Mouse (Mus musculus) right cerebral cortex, adult 18-20 months (tissue): Measurements from ENCODE around the gene Mbtps2.

Experiments
- DNase-seq: peaks from one replicate; pipeline ENCODE4 v3.0.0; 2022; ENCODE audit warnings: mixed read lengths

The Mbtps2 gene

DNA sequence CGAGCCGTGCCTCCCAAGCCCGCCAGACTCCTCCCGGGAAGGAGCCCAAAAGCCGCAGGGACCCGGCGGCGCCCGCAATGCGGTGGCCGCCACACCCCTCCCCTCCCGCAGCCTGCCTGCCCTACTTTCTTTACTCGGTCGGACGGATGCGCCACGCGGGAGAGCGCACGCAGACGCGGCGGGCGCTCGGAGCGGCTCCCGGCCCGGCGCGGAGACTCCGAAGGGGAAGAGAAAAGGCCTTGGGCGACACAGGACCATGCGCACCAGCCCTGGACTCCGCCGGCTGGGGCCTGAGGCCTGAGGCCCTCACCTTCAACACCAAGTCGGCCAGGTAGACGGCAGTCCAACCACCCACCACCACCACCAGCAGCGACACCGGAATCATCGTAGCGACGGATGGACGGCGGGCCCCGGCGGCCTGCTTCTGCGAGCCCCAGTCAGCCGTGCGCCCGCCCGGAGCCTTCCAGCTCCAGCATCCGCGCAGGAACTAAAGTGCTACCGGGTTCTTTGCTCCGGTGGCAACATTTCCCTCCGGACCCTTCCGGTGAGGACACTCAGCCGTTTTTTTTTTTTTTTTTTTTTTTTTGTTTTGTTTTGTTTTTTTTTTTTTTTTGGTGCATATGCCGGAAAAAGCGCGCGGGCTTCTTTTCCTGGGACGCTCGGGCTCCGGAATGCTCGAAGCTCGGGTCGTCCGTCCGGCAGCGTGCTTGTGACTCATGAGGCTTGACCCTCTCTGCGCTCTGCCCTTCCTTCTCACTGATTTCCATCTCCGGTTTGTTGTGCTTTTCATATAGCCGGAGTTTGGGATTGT lies at the start of gene Mbtps2:
Mbtps2 (minus strand) TSS at position 530 of the 811 bp plus-strand sequence.
- peak; percentile 43 for DNase-seq

DNA sequence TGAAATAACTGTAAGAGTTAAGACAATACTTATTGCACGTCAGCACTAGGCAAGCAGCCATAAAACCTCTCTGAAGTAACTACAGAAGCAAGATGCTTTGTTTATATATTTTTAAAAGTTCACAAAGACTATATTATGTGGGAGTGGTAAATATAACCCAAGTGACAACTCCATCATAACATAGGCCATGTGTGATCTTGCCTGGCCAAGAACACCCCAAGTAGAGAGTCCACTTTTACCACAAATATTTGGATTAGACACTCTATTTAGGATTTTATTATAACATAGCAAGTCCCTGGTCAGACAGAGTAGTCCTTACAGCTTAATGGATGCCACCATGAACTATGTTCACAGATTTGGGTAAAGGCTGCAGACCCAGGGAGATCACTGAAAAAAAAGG lies 47.9 kb upstream of the Mbtps2 start:
- no peak for DNase-seq

DNA sequence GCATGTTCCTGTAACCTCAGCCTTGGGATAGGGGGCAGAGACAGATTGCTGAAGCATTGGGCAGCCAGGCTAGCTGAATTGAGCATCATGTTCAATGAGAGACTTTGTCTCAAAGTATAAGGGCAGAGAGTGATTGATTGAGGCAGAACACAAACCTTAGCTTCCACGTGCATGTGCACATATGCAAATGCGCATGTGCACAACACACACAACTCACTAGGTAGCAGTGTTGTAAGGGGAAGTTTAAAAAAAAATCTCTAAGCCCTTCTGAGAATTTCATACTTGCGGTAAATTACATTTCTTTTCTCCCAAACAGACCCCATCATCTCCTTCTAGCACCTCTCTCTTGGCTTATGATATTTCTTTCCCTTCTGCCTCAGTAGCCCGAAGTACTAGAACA lies 46.2 kb upstream of the Mbtps2 start:
- no peak for DNase-seq

DNA sequence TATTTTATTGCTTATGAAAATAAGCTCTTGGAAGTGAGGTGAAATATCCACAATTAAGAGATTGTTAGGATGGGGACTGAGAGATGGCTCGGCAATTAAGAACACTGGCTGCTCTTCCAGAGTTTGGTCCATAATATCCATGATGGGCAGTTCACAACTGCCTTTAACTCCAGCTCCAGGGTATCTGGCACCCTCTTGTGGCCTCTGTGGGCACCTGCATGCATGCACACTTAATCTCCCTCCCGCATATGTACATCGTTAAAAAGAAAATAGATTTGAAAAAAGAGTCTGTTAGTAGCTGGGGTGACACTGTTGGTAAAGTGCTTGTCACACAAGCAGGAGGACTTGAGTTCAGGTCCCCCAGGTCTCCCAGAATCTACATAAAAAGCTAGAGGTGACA lies 45.8 kb upstream of the Mbtps2 start:
- DNase-seq: peak; percentile 37

DNA sequence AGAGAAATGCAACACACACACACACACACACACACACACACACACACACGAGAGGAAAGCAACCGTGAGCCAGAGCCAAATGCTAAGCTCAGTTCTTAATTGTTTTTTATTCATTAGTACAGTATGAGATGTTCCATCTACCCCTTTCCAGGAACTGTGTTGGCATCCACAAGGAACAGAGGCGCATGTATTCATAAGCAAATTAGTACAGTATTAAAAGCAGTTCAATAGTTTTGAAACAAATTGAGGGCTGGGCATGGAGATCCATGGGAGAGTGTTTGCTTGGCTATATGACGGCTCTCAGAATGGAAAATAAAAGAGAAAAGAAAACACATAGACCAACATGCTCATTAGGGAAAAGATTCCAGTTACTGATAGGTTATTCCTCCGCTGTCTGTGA lies 44.3 kb upstream of the Mbtps2 start:
- DNase-seq: no peak

DNA sequence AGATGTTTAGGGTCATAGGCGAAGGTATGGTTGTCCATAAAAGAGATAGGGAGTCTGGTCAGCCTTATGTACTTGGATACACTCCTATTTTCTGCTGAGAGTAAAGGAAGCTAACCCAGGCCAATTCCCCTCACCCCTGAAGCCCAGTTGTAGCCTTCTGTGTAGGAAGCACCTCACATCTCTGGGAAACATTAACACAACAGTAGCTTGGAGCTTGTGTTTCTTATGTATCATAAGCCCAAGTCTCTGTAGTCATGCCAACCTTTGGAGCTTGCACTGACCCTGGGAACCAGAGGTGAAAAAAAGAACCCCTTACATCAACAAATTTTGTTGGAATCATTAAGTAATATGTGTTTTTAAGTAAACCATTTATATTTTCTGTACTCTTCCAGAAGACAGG lies 38.7 kb upstream of the Mbtps2 start:
- DNase-seq: no peak

DNA sequence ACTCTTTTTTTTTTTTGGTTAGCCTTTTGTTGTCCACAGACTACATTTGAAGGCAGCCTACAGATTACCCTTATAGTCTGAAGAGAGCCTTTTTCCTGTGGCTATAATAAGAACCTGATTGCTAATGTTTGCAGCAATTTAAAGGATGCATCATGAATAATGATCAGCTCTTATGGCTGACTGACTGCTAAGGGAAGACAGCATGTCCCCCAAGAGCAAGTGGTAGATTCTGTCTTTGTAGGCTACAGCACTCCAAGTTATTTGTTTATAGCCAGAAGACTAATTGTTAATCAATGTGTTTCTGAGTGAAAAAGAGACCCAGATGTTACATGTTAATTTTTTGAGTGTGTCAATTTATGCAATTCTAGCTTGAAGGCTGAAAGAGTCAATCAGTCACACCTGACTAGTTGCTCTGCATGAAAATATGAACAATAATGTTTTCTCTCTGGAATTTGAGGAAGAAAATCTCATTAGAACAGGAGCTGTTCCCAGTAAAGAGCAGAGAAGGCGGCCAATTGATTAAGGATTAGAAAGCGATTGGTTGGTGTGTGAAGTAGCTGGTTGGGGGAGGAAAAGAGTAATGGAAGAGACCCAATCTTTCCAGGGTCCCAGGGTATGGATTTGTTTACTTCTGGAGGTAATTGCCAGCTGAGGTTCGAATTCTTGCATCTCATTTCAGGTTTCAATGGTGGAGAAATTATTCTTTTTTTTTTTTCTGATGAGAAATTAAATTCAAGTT lies 35.3 kb upstream of the Mbtps2 start:
- no peak for DNase-seq

DNA sequence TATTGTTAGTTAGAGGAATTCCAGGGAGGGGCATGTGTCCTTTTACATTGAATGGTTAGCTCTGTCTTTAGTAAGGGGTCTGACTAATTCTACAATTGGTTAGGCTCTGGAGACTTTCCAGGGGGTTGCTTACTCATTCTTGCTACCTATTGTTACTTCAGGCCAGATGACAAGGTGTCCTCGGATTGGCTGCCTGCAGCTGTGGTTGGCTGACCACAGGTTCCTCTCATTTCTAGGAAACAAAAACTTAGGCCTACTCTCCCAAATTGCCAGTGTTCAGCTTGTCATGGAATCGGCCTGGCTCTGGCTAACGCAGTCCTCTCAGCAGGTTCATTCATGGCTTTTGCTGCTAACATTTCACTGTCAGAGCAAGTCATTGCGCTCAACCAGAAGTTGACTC lies 31.8 kb upstream of the Mbtps2 start:
- no peak for DNase-seq

DNA sequence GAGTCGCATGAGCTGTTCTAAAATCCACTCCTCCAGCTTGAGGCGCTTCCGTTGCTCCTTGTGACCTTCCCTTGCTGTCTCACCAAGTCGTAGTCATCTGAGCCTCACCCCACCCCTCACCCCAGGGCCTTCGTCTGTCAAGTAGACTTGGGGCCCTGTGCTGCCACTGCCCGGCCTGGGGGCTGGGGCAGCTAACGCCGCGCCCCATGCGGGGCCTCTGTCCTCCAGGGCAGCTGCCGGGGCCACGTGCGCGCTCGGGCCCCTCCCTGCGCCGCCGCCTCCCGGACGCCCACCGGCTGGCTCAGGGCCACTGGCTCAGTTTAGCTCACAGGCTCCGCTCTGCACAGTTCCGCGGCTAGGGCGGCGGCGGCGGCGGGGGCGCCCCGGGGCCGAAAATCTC lies 14.4 kb upstream of the Mbtps2 start:
- DNase-seq: peak; percentile 41

DNA sequence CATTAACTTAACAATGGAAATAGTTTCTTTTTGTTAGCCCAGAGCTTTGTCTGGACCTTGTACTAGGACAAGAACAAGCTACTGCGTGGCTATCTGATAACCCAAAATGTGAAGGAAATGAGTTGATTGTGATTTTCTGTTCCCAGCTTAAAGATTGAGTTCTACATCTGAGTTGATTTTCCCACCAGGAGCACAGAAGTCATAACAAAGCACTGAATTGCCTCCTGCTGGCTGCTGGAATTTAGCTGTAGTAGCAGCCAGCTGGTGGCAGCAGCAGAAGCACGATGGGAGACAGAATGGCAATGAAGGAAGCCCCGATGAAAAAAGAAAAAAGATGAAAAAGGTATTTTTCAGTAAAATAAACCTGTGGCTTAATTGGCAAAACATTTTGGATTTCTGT lies 2.9 kb upstream of the Mbtps2 start:
- DNase-seq: peak; percentile 35

DNA sequence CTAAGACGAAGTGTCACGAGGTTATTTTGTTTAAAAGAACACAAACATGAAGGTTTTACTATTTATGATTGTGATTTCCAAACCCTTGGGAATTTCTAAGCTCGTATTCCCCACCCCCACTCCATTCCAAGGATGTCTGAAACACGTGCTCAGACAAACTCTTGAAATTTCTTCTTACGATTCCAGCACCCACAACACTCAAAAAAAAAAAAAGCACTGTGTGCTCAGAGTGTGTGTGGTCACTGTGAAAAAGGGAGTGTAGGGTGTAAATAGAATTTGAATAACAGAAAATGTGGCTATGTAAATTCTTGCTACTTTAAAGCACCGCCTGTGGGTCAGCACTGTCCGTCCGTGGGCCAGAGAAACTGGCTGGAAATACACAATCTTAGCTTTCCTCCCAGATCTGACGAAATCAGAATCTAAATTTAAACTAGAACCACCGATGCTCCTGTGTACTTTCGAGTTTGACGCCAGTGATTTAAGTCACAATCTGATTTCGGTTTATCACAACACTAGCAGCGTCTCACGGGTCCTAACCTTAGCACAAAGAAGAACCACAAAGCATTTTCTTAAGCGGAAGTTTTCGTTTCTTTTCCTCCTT lies 830 bp downstream of the Mbtps2 start:
- peak; percentile 7 for DNase-seq

DNA sequence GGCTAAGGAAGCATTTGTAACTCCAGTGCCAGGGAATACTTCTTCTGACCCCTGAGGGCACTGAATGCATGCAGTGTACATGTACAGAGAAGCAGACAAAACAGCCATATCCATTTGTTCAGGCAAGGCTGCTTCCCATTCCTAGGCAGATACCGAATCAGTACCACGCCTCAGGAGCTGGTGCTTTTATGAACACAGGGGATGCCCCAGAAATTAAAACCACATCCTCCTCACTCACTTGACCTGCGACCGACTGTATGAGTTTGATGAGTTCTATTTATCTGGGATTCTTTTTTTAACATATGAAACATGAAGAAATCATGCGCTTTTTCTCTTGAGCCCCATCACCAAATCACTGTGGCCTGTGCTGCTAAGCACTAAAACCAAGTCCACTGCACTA lies 1.7 kb downstream of the Mbtps2 start:
- no peak for DNase-seq

DNA sequence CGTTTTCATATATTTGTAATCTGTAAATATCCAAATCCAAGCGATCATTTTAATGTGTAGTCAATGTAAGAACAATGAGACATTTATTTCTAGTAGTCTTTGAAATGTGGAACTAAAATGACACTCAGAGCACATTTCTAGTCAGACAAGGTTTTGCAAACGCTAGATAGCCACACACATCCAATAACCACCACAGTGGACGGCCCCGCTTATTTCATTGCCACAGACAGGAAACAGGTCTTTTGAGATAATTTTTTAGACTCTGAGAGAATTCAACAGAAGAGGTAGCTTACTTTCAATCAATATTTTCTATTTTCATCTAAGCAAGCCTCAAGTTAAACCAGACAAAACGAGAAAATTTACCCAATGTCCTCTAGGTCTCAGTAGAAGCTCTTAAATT lies 2.6 kb downstream of the Mbtps2 start:
- DNase-seq: no peak

DNA sequence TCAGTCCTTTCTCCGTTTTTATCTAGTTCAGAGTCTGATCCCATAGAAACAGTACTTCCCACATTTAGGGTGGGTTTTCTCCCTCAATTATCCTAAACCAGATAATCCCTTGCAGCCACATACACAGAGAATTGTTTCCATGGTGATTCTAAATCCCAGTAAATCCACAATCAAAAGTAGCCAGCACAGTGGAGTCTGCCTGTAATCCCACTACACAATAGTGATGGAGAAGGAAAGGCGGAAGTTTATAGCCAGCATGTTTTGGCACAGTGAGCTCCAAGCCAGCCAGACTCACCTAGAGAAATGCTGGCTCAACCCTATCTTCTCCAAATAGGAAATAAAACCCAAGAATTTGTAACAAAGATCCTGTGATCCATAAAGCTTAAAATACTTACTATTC lies 3.9 kb downstream of the Mbtps2 start:
- no peak for DNase-seq

DNA sequence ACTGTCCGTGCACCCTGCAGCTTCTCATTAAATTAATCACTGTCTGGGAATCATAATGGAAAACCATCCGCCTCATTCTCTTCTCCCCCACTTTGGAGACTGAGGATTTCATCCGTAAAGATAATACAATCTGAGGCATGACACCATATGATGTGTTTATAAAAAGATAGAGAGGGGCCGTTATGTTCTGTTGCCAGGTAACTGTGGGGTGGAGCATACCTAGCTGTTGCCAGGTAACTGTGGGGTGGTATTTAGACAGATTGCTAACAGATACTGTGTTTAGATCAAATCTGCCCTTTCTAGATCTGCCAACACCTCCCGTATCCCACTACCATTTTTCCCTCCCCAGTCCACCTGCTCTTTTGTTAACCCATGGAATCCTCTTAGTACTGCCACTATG lies 11.5 kb downstream of the Mbtps2 start:
- no peak for DNase-seq

DNA sequence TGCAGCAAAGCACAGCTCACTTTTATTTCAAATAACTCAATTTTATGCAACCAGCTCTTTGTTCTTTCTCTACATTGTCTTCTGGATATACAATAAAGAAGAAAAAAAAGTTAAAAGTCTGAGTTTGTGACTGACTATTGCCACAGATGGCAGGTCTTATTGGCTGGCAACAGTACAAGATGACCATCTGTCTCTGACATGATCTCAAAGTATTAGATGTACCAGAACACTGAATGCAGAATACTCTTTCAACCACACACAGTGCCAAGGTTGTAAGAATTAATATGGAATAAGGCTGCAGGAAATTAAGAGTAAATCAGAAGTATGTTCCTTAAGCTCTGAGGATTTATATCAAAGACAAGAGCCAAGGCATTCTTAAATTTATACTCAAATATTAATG lies 12.1 kb downstream of the Mbtps2 start:
- no peak for DNase-seq

DNA sequence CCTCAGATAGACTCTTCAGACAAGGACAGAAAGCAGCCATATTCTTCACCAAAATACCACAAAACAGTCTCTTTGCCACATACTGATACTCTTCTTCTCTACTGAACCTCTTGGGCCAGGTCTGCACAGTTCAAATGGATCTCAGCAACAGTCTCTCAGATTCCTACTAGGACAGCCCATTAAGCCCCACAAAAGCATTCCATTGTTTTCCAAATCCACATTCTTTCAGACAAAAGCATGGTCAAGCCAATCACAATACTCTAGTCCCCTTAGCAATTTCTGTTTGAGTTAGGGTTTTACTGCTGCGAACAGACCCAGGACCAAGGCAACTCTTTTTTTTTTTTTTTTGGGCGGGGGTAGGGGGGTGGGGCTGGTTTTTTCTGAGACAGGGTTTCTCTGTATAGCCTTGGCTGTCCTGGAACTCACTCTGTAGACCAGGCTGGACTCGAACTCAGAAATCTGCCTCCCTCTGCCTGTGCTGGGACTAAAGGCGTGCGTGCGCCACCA lies 19.4 kb downstream of the Mbtps2 start:
- DNase-seq: no peak

DNA sequence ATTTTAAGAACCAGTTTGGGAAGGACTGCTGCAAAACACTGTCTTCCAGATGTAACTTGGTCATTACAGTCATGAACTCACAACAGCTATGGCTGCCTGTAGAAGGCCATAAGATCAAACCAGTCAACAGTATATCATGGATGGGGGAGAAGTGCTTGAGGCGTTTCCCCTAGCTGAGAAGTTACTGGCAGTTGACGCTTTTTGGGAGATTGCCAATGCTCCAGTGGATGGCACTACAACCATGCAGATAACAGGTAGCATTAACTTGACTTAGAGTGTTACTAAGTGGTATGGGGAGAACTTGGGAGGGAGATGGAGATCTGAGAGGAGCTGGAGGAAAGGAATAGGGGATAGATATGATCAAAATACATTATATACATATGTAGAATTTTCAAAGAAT lies 23.8 kb downstream of the Mbtps2 start:
- DNase-seq: no peak

DNA sequence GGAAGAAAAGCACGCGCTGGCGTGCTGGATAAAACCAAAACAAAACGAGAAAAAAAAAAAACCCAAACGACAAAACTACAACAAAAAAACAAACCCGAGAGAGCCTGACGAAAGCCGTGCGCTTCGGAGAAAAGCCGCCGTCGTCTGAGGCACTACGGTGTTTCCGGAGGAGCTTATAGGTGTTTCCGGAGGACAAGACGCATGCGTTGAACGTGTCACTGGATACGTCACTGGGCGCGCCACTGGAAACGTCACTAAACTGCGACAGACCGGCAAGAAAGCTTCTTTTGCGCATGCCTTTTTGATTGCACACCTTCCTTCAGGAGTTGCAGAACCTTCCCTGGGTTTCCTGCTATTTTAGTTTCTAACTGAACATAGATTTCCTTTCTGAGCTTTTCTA lies 29.7 kb downstream of the Mbtps2 start, which contains the start of gene Yy2:
Yy2 (minus strand) TSS at position 146 of the 400 bp plus-strand sequence.
- no peak for DNase-seq

DNA sequence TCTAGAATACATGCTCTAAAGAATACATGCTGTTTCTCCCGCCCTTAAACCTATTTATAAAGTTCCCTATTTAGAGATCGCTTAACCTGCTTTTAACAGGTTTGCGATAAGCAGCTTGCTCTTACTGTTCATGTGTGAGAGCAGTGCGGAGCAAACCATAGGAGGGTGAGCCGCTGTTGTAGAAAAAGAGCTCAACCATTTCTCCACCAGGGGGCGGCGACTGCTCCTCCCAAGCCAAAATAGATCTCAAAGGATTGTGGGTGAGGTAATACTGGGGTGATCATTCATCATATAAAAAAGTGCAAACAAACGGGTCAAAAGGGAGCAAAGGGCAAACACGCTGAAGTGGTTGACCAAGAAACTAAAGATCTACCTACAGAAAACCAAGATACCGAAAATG lies 34.7 kb downstream of the Mbtps2 start:
- no peak for DNase-seq

DNA sequence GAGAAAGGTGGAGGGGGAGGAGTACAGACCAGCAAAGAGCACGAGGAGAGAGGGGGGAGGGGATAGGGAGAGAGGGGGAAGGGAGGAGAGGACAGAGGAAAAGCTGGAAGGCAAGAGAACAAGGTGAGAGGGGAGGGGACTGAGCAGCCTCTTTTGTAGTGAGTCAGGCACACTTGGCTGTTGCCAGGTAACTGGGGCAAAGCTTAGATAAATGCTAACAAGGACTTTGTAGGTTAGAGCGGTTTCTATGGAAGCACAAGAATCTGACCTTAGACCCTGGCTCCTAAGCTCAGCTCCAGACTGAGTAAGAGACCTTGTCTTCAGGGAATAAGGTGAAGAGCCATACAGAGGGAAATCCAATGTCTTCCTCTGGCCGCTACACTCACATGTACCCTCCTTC lies 51.4 kb downstream of the Mbtps2 start:
- DNase-seq: no peak

DNA sequence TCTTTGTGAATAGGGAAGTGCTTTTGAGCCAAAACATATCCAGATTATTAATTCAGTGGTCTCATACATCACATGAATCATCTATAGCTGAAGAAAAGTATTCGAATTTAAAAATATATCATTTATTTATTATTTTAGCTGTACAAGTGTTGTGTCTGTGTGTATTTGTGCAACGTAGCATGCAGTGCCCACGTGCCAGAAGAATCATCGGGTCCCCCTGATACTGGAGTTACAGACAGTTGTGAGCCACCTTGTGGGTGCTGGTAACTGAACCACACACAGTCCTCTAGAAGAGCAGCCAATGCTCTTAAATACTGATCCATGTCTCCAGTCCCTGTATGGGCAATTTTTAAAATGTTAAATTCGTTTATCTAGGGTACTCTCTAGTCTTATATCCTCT lies 92.1 kb downstream of the Mbtps2 start:
- no peak for DNase-seq

DNA sequence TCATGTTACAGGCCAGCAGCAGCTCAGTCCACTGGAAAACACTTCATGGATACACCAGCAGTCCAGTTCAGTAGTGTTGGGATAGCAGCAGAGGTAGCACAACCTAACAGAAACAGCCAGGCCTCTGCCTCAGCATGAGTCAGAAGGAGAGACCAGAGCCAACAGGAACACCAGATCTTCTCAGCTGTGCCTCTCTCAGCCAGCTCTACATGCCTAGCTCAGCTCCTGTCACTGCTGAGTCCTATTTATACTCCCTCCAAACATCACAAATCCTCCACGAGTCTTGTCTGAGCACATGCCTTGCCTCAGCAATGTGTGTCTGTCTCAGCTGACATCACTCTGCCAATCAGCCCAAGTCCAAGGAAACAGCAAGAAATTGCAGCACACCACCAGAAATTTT lies 94.0 kb downstream of the Mbtps2 start:
- no peak for DNase-seq

DNA sequence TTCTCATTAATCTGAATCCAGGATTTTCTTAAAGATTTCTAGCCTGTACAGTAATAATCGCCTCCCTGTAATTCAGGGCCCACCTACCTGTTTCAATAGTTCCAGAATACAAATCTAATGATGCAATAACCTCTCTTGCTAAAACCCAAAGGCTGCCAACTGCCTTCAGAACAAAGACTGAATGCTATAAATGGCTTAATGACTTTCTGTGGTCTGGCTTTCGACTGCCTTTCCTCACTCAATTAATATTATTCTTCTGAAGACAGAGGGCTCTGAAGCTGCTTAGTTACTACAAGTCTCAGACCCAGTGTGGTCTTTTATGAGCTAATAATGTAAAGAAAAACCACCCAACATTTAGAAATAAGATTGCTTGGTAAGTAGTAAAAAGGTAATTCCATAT lies 96.6 kb downstream of the Mbtps2 start:
- DNase-seq: no peak
